Mouse (Mus musculus): ENCODE results near the gene 4930412O13Rik.

Gene 4930412O13Rik

DNA sequence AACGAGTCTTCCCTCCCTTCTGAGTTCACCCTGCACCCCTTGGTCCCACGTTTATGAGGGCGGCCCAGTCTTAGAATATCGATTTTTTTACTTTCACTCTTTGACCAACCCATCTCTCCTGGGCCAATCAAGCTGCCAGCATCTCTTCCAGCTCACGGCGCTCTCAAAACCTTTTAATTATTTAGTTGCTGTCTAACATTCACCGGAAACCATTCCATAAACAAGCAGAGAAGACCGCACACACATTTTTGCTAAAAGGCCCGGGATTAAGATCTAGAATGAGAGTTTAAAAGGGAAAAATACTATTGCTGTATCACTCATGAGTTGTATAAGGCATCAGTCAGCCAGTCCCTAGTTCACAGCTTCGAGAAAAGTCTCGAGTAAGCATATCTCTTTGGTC, 781 bp upstream of the 4930412O13Rik start:
- DNase-seq (ENCODE audit: low spot score): no peak

DNA sequence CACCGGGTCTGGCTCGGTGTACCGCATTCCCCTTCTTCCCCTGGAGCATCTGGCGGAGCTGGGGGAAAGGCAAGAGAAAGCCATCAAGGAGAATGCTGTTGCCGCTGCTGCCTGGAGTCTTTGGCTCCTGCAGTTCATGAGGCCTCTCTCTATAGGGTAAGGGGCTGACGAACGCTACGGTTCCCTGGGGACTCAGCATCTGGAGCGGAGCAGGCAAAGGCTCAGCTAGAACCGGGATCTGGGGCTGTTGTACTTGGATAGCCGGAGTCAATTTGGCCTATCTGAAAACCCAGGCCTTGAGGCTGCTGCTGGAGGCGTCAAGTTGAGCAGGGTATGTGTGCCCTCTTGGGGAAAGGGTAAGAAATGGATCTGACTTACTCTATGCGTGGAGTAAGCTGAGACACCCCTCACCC, 565 bp downstream of the 4930412O13Rik start:
- DNase-seq (ENCODE audit: low spot score): no peak

DNA sequence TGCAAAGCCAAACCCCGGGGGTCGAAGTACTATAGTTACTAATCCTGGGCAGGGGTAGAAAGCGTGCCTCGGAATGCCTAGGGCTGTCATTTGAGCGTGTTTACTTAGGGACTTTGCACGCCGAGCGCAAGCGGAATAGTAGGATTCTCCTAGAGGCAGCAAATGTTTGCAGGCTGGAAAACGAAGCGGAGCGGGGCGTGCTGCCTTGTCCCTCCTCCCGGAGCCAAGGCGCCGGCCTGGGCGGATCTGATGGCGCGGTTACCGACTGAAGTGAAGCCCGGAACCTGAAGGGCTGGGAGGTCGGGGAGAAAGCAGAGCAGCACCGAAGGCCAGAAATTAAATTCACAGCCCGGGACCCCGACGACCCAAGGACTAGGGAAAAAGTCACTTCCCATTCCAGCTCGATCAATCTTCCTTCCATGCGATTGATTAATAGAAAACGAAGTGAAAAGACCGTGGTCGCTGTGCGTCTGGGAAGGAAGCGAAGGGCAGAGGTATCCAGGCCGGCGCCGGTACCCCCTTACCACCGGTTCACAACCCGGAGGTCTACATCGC, 1.4 kb downstream of the 4930412O13Rik start:
- DNase-seq (ENCODE audit: low spot score): no peak

DNA sequence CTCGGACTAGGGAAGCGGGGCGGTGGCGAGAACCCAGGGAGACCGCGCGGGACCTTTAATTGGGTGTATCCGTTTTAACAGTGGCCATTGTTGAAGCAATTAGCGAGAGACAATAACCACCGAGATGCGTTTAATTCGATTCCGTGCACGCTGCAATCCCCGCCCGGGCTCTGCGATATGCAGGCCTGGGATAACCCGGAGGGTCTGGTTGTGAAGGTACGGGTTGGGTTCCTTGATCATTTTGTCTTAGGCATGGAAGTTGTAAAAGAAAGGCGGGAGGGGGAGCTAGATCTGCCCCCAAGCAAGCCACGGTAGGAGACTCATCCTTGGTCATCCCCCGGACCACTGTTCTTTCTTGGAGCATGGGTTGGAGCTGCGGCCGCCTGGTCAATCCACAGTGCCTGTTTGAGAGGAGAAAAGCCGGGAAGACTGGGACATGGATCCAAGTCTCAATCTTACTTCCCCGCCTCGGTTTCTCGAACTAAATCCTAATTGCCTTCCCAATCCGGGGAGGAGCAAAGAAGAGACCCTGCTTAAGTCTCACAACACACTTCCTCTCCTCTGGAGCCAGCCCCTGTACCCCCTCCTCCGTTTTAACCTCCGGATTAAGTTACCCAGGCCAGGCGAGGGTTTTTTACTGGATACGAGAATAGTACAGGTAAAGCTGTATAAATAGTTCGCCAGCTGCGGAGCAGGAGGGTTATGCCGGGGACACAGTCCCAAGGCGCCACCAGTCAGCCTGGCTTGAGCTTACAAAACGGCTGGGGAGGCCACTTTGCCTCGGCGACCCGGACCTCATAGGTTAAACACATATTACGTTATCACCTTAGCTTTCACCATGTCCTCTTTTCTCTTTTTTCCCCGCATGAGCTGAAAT, 2.1 kb downstream of the 4930412O13Rik start:
- no peak for DNase-seq (ENCODE audit: low spot score)

DNA sequence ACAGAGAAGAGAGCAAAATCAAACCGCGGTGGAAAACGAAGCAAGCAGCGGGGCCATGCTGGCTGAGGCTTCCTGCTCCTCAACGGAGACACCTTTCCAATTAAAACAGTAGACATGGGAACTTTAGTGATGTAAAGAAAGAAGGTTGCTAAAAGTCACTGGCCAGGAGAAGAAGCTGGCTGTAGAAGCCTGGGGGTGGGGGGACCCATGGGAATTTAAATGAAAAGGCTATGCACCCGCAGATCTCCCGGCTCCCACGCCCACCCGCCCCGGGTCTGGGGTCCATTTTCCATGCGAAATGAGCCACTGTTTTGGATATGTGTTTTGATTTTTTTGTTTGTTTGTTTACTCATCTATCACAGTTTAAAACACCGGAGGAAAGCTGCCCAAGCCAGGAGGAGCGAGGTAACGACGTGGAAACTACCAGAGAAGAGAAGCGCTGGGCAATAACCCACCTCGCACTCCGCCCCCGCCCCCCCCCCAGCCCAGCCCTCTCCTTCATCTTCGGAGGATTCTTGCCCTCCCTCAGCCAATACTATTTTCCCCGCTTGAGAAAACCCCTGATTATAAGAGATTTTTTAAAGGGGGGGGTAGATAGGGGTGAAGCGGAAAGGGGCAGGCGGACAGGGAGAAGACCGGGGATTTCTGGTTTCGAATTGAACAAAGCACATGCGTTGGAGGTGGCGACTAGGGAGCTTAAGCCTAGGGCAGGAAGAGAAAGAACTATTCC, 2.9 kb downstream of the 4930412O13Rik start:
- DNase-seq (ENCODE audit: low spot score): no peak

DNA sequence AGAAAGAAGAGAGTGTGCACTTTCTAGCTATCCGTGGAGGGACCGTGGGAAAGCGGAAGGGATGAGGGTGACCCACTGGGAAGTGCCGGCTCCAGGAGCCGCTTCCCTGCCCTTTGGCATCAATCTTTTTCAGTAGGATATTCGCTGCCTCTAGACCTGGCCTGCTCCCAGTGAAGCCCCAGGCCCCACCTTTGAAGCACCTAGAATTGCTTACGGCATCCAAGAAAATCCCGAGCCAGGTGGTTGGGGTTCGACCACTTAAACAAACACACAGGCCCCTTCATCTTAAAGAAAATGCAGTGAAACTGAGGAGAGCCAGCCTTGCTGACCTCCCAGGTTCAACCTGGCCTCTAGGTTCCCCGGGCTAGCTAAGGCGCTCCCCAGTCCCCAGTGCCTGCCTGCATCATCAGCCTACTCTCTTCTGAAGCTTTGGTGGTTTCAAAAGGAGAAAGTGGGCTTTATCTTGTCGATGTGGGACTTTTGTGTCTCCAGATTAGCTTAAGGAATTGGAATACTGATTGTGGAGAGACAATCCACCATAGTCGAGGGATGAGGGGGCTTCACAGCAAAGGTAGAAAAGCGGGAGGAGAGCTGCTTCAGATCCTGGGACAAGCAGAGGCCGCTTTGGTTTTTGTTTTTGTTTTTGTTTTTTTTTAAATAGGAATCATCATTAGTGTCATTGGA, 3.6 kb downstream of the 4930412O13Rik start:
- no peak for DNase-seq (ENCODE audit: low spot score)

DNA sequence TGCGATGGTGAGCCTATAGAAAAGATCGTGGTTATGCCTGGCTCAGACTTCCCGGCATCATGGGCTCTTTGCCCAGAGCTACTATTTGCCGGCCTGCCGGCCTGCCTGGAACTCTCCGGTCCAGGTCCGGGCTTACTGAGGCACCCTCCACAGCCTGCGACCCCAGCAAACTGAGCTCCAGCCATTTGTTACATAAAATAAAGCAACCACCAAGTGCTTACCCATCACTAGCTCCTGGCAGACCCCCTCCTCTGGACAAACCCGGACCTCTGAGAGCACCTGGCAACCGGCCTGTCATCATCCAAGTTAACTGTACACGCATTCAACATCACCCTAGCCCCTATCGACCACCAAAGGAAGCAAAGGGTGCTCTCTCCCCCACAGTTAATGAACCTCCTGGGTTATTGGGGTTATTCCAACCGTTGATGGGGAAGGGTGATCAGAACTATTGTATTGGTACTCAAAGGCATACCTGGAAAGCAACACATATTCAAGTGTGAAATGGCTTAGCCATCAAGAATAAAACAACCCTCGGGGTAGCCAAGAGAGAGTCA, 4.2 kb downstream of the 4930412O13Rik start:
- DNase-seq (ENCODE audit: low spot score): no peak

DNA sequence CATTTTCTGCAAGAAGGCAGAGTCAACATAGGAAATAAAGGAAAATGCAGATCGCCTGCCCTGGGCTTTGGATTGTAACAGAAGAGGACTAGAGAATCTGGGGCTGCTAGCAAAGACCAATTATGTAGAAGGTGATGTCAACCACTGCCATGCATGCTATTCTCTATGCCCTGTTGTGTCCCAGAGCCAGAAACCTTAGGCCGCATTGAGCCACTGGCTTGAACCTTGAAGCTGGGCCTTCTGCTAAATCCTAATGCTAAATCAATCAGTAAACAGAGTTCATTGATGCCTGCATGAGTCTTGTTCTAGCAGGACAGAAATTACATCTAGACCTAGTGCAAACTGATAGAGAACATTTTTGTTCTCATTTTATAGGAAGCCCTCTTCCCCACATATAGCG, 5.0 kb downstream of the 4930412O13Rik start:
- DNase-seq (ENCODE audit: low spot score): no peak

DNA sequence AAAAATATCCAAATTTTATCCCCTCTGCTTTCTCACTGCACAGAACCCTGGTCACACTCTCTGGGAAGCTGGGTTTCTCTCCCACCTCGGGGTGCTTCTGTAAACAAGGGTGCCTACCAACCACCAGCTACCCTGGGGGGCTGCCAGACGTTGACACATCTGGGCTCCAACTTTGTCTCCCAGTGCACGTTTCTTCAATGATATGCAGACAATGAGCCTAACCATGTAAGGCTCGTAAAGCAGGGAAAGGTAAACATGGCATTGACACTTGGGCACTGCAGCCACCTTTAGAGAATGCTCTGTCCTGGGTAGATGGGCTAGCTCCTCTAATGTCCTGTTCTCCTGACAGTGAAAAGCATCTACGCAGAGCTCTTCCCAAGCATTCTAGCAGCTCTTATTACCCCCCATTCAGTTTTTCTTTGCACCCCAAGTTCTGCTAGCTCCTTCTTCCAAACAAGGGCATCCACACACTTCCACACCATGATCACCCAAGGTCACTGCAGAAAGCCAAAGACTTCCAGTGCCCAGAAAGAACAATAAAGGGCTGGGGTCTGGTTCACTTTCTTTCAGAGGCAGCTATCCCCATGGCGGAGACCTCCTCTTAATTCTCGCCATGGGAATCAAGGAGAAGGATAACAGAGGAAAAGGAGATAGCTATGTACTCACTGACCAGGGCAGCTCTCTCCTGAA, 6.0 kb downstream of the 4930412O13Rik start:
- no peak for DNase-seq (ENCODE audit: low spot score)

DNA sequence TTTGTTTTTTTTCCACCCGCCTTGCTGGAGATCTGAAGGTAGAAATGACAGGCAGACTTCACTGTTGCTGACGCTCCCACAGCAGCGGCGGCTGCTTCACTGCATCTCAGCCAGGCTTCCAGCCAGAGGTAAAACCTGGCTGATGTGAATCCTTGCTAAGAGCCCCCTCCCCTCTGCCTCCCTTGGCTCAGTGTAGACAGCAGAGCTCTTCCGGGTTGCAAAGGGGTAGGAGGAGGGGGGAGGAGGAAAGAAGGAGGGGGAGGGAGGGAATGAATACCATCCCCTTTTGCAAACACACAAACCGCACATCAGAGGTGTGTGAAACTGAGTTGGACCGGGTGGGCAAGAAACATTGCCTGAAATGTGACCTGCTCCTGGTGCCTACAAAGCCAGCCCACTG, 6.6 kb downstream of the 4930412O13Rik start:
- DNase-seq (ENCODE audit: low spot score): no peak

DNA sequence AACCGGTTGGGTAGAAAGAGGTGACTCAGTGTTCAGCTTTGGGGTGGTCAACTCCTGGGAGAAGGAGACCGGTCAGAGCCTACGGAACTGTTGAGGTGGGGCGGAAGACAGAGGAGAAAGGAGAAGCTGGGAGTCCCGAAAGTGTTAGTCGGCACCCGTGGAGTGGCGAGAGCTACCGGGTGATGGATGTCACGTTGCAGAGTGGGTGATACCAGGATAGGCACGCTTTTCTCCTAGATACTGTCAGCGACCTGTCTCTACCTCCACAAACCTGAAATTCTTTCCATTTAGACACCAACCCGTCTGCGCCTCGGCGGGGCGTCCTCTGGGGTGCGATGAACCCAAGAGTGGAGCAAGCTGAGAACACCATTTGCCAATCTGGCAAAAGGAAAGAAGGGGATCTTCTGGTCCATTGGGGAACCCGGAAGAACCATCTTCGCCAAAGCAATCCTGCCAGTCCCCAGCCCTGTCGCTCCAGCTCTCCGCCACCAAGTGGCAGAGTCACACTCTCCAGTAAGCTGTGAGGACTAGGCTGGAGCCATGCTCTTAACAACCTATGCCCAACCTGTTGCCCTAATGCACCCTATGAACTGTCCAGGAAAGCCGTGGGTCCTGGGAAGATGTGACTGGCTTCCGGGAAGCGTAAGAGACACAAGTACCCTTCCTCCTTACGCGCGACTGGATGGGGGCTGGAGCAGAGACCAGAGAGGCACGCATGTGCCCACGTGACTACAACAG, 8.0 kb downstream of the 4930412O13Rik start, which contains the start of gene 9230102O04Rik:
TSS of gene 9230102O04Rik (minus strand) at position 628 of the 738 bp plus-strand sequence.
- no peak for DNase-seq (ENCODE audit: low spot score)

DNA sequence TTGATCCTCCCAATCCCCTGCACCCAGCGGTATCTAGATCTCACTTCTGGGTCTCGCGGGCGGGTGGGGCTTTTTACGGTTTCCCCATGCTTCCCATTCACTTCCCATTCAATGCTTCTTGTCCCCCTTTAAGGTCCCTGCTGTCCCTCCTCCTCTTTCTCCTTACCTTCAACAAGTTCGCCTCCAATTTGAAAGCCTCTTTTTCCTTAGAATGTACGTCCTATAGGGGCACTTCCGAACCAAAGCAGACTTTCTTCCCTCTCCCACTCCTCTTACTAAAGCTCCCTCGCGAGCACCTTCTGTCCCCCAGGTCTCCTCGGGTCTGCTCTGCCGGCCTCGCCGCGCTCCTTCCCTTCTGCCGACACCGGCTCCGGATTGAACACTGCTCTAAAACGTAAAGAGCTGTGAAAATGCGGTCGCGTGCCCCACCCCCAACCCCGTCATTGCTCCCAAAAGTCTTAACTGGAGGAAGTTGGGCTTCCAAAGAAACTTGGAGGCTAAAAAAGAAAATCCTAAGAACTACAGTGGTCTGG, 8.7 kb downstream of the 4930412O13Rik start, which contains the start of gene Gata3:
TSS of gene Gata3 (minus strand) at position 384 of the 533 bp plus-strand sequence.
- no peak for DNase-seq (ENCODE audit: low spot score)

DNA sequence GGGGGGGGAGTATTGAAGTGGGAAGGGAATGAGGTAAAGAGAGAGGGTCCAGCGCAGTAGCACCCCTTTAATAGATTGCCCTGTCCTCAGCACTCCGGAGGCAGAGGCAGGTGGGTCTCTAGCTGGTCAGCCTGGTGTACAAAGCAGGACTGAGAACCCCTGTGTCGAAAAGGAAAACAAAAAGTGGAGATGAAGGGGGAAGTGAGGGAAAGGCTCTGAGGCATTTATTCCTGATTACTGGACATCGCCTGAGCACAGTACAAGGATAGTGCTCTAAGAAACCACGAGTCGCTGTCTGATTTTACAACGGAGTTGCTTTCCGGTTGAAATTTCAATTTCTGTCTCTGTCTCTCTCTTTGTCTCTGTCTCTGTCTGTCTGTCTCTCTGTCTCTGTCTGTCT, 9.2 kb downstream of the 4930412O13Rik start:
- DNase-seq (ENCODE audit: low spot score): no peak

DNA sequence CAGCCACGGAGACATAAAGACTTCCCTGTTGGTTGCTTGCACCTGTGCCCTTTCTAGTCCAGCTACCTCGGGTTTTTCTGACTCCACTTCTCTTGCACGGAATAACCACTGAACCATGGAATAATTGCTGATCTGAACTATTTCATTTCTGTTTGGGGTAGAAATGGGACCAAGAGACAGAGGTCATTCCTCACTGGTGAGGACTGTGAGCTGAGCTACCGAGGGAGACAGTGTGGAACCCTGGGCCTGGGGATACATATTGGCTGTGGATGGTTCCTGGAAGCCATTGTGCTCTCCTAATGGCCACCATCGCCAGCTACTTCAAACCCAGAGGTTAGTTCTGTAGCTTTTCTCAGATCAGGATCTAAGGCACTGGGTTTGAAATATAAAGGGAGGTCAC, 9.9 kb downstream of the 4930412O13Rik start:
- no peak for DNase-seq (ENCODE audit: low spot score)

DNA sequence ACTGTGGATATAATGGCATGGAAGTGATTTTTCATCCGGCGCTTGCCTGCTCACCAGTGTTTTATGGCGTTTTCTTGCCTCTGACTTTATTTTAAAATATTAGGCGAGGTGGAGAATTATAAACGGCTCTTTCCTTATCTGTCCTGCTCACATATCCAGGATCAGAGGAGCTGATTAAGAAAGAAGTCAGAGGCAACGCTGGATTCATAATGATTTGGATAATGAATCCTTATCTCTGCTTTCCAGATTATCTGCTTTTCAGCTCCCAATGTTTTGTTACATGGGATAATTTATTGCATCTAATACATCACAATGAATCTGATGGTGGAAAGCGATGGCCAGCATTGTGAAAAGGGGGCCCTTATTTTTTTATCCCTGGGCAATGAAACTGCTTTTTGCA, 11.5 kb downstream of the 4930412O13Rik start:
- no peak for DNase-seq (ENCODE audit: low spot score)

DNA sequence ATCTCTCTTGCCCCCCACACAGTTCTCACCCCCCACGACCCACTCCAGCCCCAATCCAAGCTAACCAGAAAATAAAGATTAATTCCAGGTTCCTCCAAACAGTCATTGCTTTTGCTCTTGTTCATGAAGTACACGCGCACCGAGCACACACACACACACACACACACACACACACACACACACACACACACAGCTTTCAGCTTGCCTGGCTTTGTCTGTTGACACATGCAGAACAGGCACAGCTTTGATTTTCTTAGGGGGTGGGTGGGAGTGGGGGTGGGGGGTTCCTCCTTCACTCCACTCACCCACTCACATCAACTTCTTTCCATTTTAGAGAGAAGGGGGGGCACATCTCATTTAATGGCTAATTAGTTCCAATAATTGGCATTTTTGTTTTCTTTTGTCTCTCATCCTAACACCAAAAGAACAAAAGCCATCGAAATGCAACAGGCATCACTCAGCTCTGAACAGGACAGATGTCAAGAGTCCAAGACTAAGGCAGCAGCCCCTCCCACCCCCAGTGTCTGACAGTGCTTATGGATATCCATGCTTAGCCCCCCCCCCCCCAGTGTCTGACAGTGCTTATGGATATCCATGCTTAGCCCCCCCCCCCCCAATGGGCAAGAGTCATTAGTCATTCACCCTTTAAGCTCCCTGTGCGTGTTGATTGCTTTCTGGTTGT, 12.4 kb downstream of the 4930412O13Rik start:
- DNase-seq (ENCODE audit: low spot score): no peak

DNA sequence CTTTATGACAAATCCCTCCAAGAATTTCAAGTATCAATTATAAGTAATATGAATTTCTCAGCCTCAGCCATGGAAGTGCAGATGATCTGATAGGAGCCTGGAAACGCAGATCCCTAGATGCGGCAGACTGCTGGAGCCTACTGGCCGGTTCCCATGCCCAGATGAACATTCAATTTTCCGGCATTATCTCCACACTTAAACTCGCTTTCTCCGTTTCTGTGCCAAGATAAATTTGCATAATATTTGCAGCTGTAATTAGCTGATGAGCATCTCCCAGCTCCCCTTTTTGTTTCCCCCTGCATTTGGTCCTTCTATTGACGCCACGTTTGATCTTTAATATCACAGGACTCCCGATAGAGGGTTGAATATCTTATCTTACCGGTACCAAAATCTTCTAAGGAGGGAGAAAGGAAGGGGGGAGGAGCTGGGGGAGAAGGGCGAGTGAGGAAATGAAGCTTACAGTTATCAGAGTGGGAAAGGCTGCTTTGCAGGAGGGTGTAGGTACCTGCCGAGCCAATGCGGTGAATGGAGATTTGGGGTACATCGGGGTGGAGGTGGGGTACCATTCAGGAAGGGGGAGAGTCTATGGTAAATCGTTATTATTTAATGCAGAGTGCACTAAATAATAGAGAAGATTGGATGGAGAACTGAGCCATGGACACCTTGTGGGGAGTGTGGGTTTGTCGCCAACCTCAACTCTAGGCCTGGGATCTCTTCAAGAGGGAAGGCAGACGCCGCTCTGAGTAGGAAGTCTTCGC, 14.0 kb downstream of the 4930412O13Rik start:
- DNase-seq (ENCODE audit: low spot score): no peak

DNA sequence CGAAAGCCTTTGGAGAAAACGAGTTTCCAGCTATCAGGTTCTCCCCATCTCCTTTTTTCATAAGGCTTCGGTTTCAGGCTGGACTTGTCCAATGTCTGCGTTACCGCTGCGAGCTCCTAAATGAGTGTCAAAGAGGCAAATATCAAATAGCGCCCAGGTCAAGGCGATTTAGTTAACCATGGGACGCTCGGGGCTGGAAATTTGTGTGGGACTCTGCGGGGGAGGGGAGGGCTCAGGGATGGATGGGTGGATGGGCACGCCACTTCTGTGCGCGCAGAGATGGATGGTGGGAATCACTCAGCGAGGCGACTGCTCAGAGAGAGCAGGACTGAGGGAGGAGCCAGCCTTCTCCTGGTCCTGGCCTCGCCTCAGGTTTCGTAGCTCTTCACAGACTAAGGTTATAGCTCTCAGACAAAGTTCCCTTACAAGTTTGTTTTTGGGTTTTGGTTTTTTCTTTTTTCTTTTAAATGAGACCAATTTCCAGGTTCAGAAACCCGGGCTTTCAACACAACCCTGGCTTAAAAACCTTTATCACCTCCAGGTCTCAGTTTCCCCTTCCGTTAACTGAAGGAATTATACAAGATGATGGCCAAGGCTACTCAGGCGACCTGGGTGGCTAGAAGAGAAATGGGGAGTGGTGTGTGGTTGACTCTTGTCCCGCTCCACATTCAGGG, 15.2 kb downstream of the 4930412O13Rik start:
- DNase-seq (ENCODE audit: low spot score): no peak
